Mouse (Mus musculus) liver, adult 2 months (tissue): ENCODE measurements at regions not wholly inside any gene's neighbourhood (a gene's known extent, or its start where the extent isn't known, plus 50 kb on each side); places are given as distances from the start of the nearest gene placed in this dataset.
"Not testable (repeated sequence)": the region's sequence is repeated elsewhere in the genome, so short reads cannot be mapped to it uniquely, and the experiment has no call there.

ENCODE experiments used
- CTCF ChIP-seq: fragments of 200-500 bp; IDR thresholded peaks from 2 replicates; pipeline ENCODE4 v1.5.1; 2011; ENCODE audit warnings: low read depth, low read length, control low read depth
- POLR2A ChIP-seq: fragments of 200-500 bp; IDR thresholded peaks from 2 replicates; pipeline ENCODE4 v1.6.1; 2011; ENCODE audit warnings: low read length, control low read depth; ENCODE audit not compliant: insufficient read depth; ENCODE audit errors: extremely low read depth

DNA sequence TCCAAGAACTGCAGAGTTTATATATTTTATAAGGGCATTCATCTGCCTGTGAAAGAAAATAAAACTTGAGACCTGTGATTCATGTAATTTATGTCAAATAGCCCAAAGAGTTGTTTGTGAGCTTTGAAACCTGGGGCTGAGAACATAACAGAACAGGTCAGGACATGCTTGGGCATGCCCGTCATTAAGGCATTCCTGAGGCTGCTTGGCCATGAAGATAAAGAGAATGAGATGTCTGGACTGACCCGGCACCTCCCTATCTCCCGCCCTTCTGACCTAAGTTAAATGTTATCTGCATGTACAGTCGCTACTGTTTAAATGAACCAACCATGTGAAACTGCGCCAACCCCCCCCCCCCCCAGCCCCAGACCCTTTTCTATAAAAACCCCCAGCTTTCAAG, 73.4 kb upstream of the Rfc3 start:
- not testable (repeated sequence) for TF ChIP-seq CTCF, POLR2A
